Mouse (Mus musculus) liver, embryonic 14.5 days (tissue): ENCODE measurements at regions not wholly inside any gene's neighbourhood (a gene's known extent, or its start where the extent isn't known, plus 50 kb on each side); places are given as distances from the start of the nearest gene placed in this dataset.

ENCODE experiments used
- ATAC-seq: fragments of 200-750 bp; cut with Nextera tagmentation; 2 replicates; pipeline ENCODE4 v1.8.0; 2017; ENCODE audit warnings: moderate number of reproducible peaks, mild to moderate bottlenecking, moderate library complexity; ENCODE audit not compliant: insufficient read depth
- DNase-seq, 3 experiments: peaks; one replicate each; pipeline ENCODE4 v3.0.0-alpha.2; 2012 to 2013; ENCODE audit warnings: low read depth in 3 of 3, low spot score in 3 of 3
- H3K27ac ChIP-seq: fragments of 300-500 bp; sonication (generic); 2 replicates; pipeline ENCODE4 v1.5.1; 2014; ENCODE audit warnings: moderate library complexity, mild to moderate bottlenecking, control low read depth, inconsistent platforms
- H3K27me3 ChIP-seq: fragments of 300-500 bp; sonication (generic); 2 replicates; pipeline ENCODE4 v1.6.1; 2014; ENCODE audit warnings: mild to moderate bottlenecking, low read length, moderate library complexity; ENCODE audit not compliant: control insufficient read depth, insufficient read depth
- H3K36me3 ChIP-seq: fragments of 300-500 bp; sonication (generic); replicated peaks from 2 replicates; pipeline ENCODE4 v1.6.1; 2014; ENCODE audit warnings: low read depth; ENCODE audit not compliant: control insufficient read depth, insufficient read depth
- H3K4me1 ChIP-seq, 2 experiments: fragments of 200-500 bp in 1 of 2; fragments of 300-500 bp in 1 of 2; sonication (generic) in 1 of 2; replicated peaks; 2 replicates each; pipeline ENCODE4 v1.6.1; 2012 to 2014; ENCODE audit warnings: antibody characterized with exemption in 1 of 2, inconsistent platforms in 1 of 2, low read length in 1 of 2; ENCODE audit not compliant: control insufficient read depth in 2 of 2, insufficient read depth in 2 of 2
- H3K4me2 ChIP-seq: fragments of 300-500 bp; sonication (generic); 2 replicates; pipeline ENCODE4 v1.6.1; 2014; ENCODE audit warnings: low read depth, mild to moderate bottlenecking, control low read depth, moderate library complexity
- H3K4me3 ChIP-seq, 2 experiments: fragments of 200-500 bp in 1 of 2; fragments of 300-500 bp in 1 of 2; sonication (generic) in 1 of 2; 2 replicates each; pipeline ENCODE4 v1.5.1; 2012 to 2014; ENCODE audit warnings: low read depth in 2 of 2, low read length in 2 of 2, mild to moderate bottlenecking in 2 of 2, control low read depth in 1 of 2, inconsistent platforms in 1 of 2, moderate library complexity in 1 of 2; ENCODE audit not compliant: insufficient read depth in 1 of 2
- H3K9ac ChIP-seq: fragments of 300-500 bp; sonication (generic); replicated peaks from 2 replicates; pipeline ENCODE4 v1.6.1; 2014; ENCODE audit warnings: mild to moderate bottlenecking, control low read depth, moderate library complexity
- H3K9me3 ChIP-seq: fragments of 300-500 bp; sonication (generic); 2 replicates; pipeline ENCODE4 v1.6.1; 2016; ENCODE audit warnings: low read length, mixed read lengths; ENCODE audit not compliant: control insufficient read depth
- CTCF ChIP-seq: IDR thresholded peaks from 2 replicates; pipeline ENCODE4 v1.5.1; 2016; ENCODE audit warnings: antibody characterized with exemption, low read depth, control low read depth
- EP300 ChIP-seq: IDR thresholded peaks from 2 replicates; pipeline ENCODE4 v1.6.1; 2016; ENCODE audit warnings: antibody characterized with exemption, low read depth
- WGBS: fragments of 180-500 bp; shearing (Covaris S2); extraction: QIAGEN DNeasy Blood & Tissue Kit; methylation state at CpG from one replicate; pipeline ENCODE4 v1.1.7; 2014; ENCODE audit not compliant: insufficient replicate concordance; 5-methylcytosine and 5-hydroxymethylcytosine counted together

DNA sequence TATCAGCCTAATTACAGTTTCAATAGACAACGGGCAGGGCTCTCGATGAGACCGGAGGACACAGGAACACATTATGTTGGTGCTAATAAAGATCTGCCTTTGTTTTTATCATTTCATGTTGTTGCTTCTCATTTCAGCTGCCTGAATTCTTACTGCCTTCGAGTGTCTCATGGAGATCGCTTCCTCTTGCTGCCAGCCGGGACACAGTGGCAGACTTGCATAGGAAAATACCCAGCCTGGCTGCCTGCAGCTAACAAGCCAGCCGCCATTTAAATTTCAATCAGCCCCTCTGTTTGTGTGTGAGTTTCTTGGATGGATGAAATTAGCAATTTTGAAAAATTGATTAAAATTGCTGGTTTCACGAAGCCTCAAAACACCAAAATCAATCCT is 388.2 kb downstream of the Rps24 start:
- Histone ChIP-seq H3K27me3 (no peaks in the 10 kb centered on the region), H3K4me2 (no peak overlapping the region), H3K27ac (no peak overlapping the region), H3K36me3 (no peaks in the 10 kb centered on the region), H3K4me3 (no peak overlapping the region), H3K9ac (no peak overlapping the region), H3K9me3 (no peaks in the 10 kb centered on the region), H3K4me1 (no peaks in the 10 kb centered on the region)
- no peak for DNase-seq
- TF ChIP-seq EP300: no peak
- TF ChIP-seq CTCF: no peak
- 62% methylated on average over 8 of the region's 8 CpGs for WGBS
- ATAC-seq: no peak

DNA sequence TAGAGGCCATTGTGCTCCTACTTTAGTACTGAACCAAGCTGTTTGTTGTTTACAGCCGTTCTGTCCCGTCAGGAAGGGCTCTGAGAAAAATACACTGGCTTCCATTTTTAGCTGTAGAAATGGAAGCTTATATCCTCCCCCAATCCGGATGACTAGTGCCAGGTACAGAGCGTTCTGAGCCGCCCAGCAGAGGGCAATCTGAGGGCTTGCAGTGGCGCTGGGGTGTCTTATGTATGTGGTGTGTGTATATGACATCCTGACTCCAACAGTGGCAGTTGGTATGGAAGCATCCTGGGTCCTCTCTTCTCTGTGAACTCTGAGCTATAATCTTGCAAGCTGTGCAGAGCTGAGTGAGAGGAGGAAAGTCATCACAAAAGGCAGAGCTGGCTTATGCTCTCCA is 389.0 kb downstream of the Rps24 start:
- no peaks in the 10 kb centered on the region for H3K9me3 ChIP-seq
- ATAC-seq (no peak), DNase-seq (no peak)
- H3K4me2 ChIP-seq: no peak overlapping the region
- no peaks in the 10 kb centered on the region for H3K4me1 ChIP-seq
- WGBS: 56% methylated on average over 6 of the region's 6 CpGs
- H3K4me3 ChIP-seq: no peak overlapping the region
- H3K27ac ChIP-seq: no peak overlapping the region
- H3K9ac ChIP-seq: no peak overlapping the region
- H3K27me3 ChIP-seq: no peaks in the 10 kb centered on the region
- no peak for TF ChIP-seq EP300
- no peak for TF ChIP-seq CTCF
- H3K36me3 ChIP-seq: no peaks in the 10 kb centered on the region

DNA sequence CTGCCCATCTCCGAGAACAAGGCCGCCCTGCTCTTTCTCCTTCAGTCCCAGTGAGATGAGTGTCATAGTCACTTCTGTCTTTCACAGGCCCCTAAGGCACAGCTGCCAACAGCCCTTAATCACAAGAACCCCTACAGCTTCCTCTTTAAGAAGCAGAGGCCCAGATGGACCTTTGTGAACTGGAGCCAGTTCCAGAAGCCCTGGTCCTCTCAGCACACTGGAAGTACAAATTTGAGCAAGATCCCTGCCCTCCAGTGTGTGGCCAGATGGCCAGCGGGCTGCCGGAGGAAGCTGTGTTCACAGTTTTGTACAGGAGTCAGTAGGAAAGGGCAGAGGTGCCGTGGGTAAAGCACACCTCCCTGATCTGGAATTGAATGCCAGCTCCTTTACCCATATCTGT is 389.6 kb downstream of the Rps24 start:
- DNase-seq: no peak
- no peak for ATAC-seq
- Histone ChIP-seq H3K36me3 (no peaks in the 10 kb centered on the region), H3K27me3 (no peaks in the 10 kb centered on the region), H3K4me1 (no peaks in the 10 kb centered on the region), H3K9me3 (no peaks in the 10 kb centered on the region), H3K4me3 (no peak overlapping the region), H3K9ac (no peak overlapping the region), H3K4me2 (no peak overlapping the region), H3K27ac (no peak overlapping the region)
- no peak for TF ChIP-seq CTCF
- TF ChIP-seq EP300: no peak
- WGBS: 67% methylated on average over 5 of the region's 5 CpGs

DNA sequence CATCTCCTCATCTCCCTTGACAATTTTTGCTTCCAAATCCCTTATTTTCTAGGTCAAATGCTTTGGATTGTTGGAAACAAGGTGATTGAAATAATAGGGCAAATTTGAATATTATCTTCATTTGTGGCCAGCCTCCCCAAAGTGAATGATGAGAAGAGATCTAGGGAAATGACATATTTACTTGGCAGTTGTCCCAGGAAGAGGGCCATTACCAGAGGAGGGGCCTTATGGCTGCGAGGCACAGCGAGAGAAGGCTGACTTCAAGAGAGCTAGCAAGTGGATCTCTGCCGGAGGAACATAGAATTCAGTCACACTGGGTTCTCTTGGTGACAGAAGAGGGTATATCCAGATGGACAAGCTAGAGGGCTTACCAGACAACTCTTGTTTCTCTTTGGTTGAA is 390.9 kb downstream of the Rps24 start:
- TF ChIP-seq CTCF (no peak), EP300 (no peak)
- no peak overlapping the region for H3K9ac ChIP-seq
- no peaks in the 10 kb centered on the region for H3K27me3 ChIP-seq
- H3K9me3 ChIP-seq: no peaks in the 10 kb centered on the region
- H3K4me2 ChIP-seq: no peak overlapping the region
- DNase-seq (no peak), ATAC-seq (no peak)
- no peak overlapping the region for H3K27ac ChIP-seq
- no peaks in the 10 kb centered on the region for H3K4me1 ChIP-seq
- no peaks in the 10 kb centered on the region for H3K36me3 ChIP-seq
- 65% methylated on average over 3 of the region's 3 CpGs for WGBS
- no peak overlapping the region for H3K4me3 ChIP-seq

DNA sequence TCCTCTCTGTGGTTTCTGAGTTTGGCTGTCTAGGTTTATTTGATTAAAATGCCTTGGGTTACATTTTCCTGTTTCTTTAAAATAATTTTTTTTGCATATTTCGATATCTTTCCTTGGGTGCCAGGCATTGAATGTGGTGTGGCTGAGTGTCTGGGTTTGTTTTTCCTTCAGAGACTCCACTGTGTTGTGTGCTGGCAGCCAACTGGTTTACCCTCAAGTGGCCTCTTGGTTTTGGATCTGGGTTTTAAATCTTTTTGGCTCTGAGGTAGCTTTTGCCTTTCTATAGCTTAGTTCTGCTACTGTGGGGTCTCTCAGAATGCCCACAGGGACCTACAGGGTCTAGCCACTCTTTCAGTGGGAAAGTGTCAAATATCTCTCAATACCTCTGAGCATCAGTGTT is 399.2 kb downstream of the Rps24 start:
- Histone ChIP-seq H3K4me3 (no peak overlapping the region), H3K27ac (no peak overlapping the region), H3K4me1 (no peaks in the 10 kb centered on the region), H3K4me2 (no peak overlapping the region), H3K36me3 (no peaks in the 10 kb centered on the region), H3K27me3 (no peaks in the 10 kb centered on the region), H3K9ac (no peak overlapping the region), H3K9me3 (no peaks in the 10 kb centered on the region)
- TF ChIP-seq CTCF (no peak), EP300 (no peak)
- WGBS: 36% methylated on average over 1 of the region's 1 CpGs
- DNase-seq (no peak), ATAC-seq (no peak)

DNA sequence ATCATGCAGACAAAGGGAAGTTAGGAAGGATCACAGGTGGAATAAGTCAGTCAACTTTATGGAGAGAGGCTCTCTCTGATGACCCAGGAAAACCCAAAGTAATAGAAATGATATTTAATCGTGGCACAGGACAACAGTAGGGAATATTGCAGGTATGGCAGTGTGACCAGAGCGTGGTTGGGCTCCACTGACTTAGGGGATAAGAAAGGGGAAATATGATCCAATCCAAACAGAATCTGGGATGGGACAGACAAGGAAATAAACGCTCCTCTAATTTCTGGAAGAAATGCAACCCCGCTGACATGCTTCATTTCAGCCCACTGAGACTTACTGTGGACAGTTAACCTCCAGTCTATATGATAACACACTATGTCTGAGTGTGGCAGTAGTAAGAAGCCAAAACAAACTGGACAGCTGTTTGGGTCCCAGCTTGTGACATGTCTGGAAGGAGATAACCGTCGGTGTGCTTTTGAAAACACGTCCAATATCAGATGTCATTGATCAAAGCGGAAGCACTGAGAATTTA is 400.0 kb downstream of the Rps24 start:
- H3K4me1 ChIP-seq: no peaks in the 10 kb centered on the region
- no peak overlapping the region for H3K9ac ChIP-seq
- WGBS: 55% methylated on average over 8 of the region's 8 CpGs
- H3K27ac ChIP-seq: no peak overlapping the region
- DNase-seq (no peak), ATAC-seq (no peak)
- TF ChIP-seq CTCF (no peak), EP300 (no peak)
- no peaks in the 10 kb centered on the region for H3K9me3 ChIP-seq
- H3K27me3 ChIP-seq: no peaks in the 10 kb centered on the region
- no peak overlapping the region for H3K4me2 ChIP-seq
- H3K36me3 ChIP-seq: no peaks in the 10 kb centered on the region
- no peak overlapping the region for H3K4me3 ChIP-seq
